Mouse (Mus musculus) cerebellum, adult 9-10 months (tissue): Measurements from ENCODE around the gene Spire2.
"Not testable (repeated sequence)": the region's sequence is repeated elsewhere in the genome, so short reads cannot be mapped to it uniquely, and the experiment has no call there.

Experiments used
- DNase-seq: peaks from one replicate; pipeline ENCODE4 v3.0.0; 2022

Spire2 gene

GRCm38 (mm10) chr8:123387801-123388200 lies 55.3 kb downstream of the Spire2 start:
- no peak for DNase-seq

GRCm38 (mm10) chr8:123389026-123389425 lies 56.5 kb downstream of the Spire2 start:
- peak; percentile 76 for DNase-seq

- DNase-seq = no peak
Observed at GRCm38 (mm10) chr8:123398308-123398707, 65.8 kb downstream of the Spire2 start.

- no peak for DNase-seq
Observed at GRCm38 (mm10) chr8:123401936-123402335, 69.4 kb downstream of the Spire2 start.

GRCm38 (mm10) chr8:123402730-123403326 lies 70.3 kb downstream of the Spire2 start:
- no peak for DNase-seq

GRCm38 (mm10) chr8:123404521-123404920 lies 72.0 kb downstream of the Spire2 start:
- no peak for DNase-seq

GRCm38 (mm10) chr8:123406786-123407185 lies 74.3 kb downstream of the Spire2 start, which contains the start of gene Mc1r:
Gene Mc1r, plus strand, starts transcription at chr8:123407107.
- DNase-seq = peak; percentile 79

GRCm38 (mm10) chr8:123407612-123408011 lies 75.1 kb downstream of the Spire2 start:
- DNase-seq = no peak

GRCm38 (mm10) chr8:123408586-123409544 lies 76.4 kb downstream of the Spire2 start:
- no peak for DNase-seq

GRCm38 (mm10) chr8:123410049-123410587 lies 77.6 kb downstream of the Spire2 start:
- DNase-seq = peak; percentile 69

GRCm38 (mm10) chr8:123410788-123411187 lies 78.3 kb downstream of the Spire2 start:
- DNase-seq = peak; percentile 67

GRCm38 (mm10) chr8:123411246-123411645 lies 78.7 kb downstream of the Spire2 start, which contains the start of gene Tubb3:
Gene Tubb3, plus strand, starts transcription at chr8:123411424.
- peak; percentile 94 for DNase-seq

GRCm38 (mm10) chr8:123411781-123412327 lies 79.3 kb downstream of the Spire2 start:
- DNase-seq = no peak

- peak; percentile 80 for DNase-seq
Observed at GRCm38 (mm10) chr8:123412560-123413170, 80.2 kb downstream of the Spire2 start.

- no peak for DNase-seq
Observed at GRCm38 (mm10) chr8:123414255-123414654, 81.7 kb downstream of the Spire2 start.

- DNase-seq = not testable (repeated sequence)
Observed at GRCm38 (mm10) chr8:123414997-123415696, 82.6 kb downstream of the Spire2 start.

- no peak for DNase-seq
Observed at GRCm38 (mm10) chr8:123415967-123416943, 83.7 kb downstream of the Spire2 start.

- no peak for DNase-seq
Observed at GRCm38 (mm10) chr8:123416944-123417555, 84.5 kb downstream of the Spire2 start.
